ENCODE assay signal across 8 mouse cellular contexts in the genomic region with DNA sequence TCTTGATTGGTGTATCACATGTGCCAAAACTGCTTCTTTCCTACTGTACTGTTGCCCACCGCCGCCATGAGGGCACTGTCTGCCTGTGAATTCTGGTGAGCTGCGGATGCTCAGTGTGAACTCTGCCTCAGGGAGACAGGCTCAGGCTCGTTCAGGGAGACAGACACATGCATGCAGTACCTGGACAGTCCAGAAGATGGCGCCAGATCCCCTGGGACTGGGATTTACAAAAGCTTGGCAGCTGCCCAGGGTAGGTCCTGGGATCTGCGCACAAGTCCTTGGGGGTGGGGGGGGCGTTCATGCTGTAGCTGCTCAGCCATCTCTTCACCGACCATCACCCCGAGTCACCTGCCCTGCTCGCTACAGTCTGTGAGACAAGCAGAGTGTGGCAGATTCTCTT.
A peak's percentile ranks its signal among the peaks of the same experiment; 100 is the strongest.
DNase-seq lines count a peak whose midpoint lies in the region; ATAC-seq and TF ChIP-seq lines count a peak whose summit lies in the region.

No protein-coding gene starts in this region.

- peak; percentile 60 for ATAC-seq in Patski
- ATAC-seq in forebrain, postnatal 0 days: peak; percentile 92
- peak; percentile 83 for ATAC-seq in hindbrain, embryonic 16.5 days
- ATAC-seq in midbrain, embryonic 11.5 days (ENCODE audit: low FRiP score): peak; percentile 58
- ATAC-seq in erythroid progenitor cell, adult 5-6 weeks (replicated peaks; ENCODE audit: low FRiP score, poor library complexity, severe bottlenecking): no peak

- H3K4me2 ChIP-seq in forebrain, postnatal 0 days (ENCODE audit: low read depth): 0 out of 2 replicates have a peak overlapping the region, but pooled peaks have one; percentile 5
- H3K4me2 ChIP-seq in hindbrain, embryonic 16.5 days (ENCODE audit: low read length): no peak overlapping the region
- H3K4me2 ChIP-seq in midbrain, embryonic 11.5 days: no peak overlapping the region

- H3K36me3 ChIP-seq in forebrain, postnatal 0 days (ENCODE audit: insufficient read depth): no peaks in the 10 kb centered on the region
- H3K36me3 ChIP-seq in hindbrain, embryonic 16.5 days (ENCODE audit: control insufficient read depth, insufficient read depth, low read length): no peaks in the 10 kb centered on the region
- no peaks in the 10 kb centered on the region for H3K36me3 ChIP-seq in midbrain, embryonic 11.5 days (ENCODE audit: control insufficient read depth, insufficient read depth, low read length)
- no peaks in the 10 kb centered on the region for H3K36me3 ChIP-seq in small intestine, adult 2 months (ENCODE audit: control insufficient read depth, insufficient read depth, low read length)

- TF ChIP-seq CTCF in Patski (IDR thresholded peaks at IDR 0.05): peak; percentile 87
- TF ChIP-seq CTCF in forebrain, postnatal 0 days (IDR thresholded peaks at IDR 0.05; ENCODE audit: low read depth): peak; percentile 97
- TF ChIP-seq CTCF in small intestine, adult 2 months (IDR thresholded peaks at IDR 0.05; ENCODE audit: extremely low read depth, insufficient read length, insufficient replicate concordance, low read depth, low read length): peak; percentile 79

- peak overlapping the region; percentile 40; the same call in 1 of the 2 replicates for H3K27ac ChIP-seq in forebrain, postnatal 0 days (ENCODE audit: low read depth, low read length)
- H3K27ac ChIP-seq in hindbrain, embryonic 16.5 days (ENCODE audit: low read depth, low read length): peak overlapping the region; percentile 44; the same call in 1 of the 2 replicates
- no peak overlapping the region for H3K27ac ChIP-seq in midbrain, embryonic 11.5 days (ENCODE audit: low read depth, low read length)
- no peak overlapping the region for H3K27ac ChIP-seq in small intestine, adult 2 months (ENCODE audit: insufficient read depth, low read depth, low read length)

- peaks cover 9% of the 10 kb centered on the region for H3K4me1 ChIP-seq in forebrain, postnatal 0 days (ENCODE audit: insufficient read depth)
- H3K4me1 ChIP-seq in hindbrain, embryonic 16.5 days (ENCODE audit: control insufficient read depth, insufficient read depth, low read depth, low read length): peaks cover 26% of the 10 kb centered on the region
- no peaks in the 10 kb centered on the region for H3K4me1 ChIP-seq in midbrain, embryonic 11.5 days (ENCODE audit: control insufficient read depth, insufficient read depth, low read length)
- peaks cover 5% of the 10 kb centered on the region for H3K4me1 ChIP-seq in small intestine, adult 2 months (ENCODE audit: control insufficient read depth, insufficient read depth, insufficient read length, low read length)

- no peak for DNase-seq in Patski (ENCODE audit: low read depth, low spot score)
- peak; percentile 72 for DNase-seq in cerebellum, adult 11-12 months
- peak; percentile 92 for DNase-seq in forebrain, postnatal 0 days
- peak; percentile 59 to 79 for DNase-seq in left cerebral cortex, adult 18-20 months (ENCODE audit: low spot score in 2 of 2)
- peak; percentile 100 for DNase-seq in midbrain, embryonic 11.5 days (ENCODE audit: low spot score, missing footprints)

- TF ChIP-seq POLR2A in small intestine, adult 2 months (IDR thresholded peaks at IDR 0.05; ENCODE audit: low read depth, low read length): no peak

- no peaks in the 10 kb centered on the region for H3K27me3 ChIP-seq in Patski
- no peaks in the 10 kb centered on the region for H3K27me3 ChIP-seq in forebrain, postnatal 0 days (ENCODE audit: insufficient read depth, low read length)
- H3K27me3 ChIP-seq in hindbrain, embryonic 16.5 days (replicated peaks; ENCODE audit: control insufficient read depth, insufficient read depth, low read length): no peaks in the 10 kb centered on the region
- no peaks in the 10 kb centered on the region for H3K27me3 ChIP-seq in midbrain, embryonic 11.5 days (ENCODE audit: control insufficient read depth, insufficient read depth, low read length)
- peaks cover 6% of the 10 kb centered on the region; the same call in 1 of the 2 replicates for H3K27me3 ChIP-seq in small intestine, adult 2 months (ENCODE audit: control insufficient read depth, insufficient read depth, low read length)

- no peaks in the 10 kb centered on the region for H3K9me3 ChIP-seq in forebrain, postnatal 0 days (ENCODE audit: low read length)
- no peaks in the 10 kb centered on the region for H3K9me3 ChIP-seq in hindbrain, embryonic 16.5 days (ENCODE audit: control insufficient read depth, low read length)
- no peaks in the 10 kb centered on the region for H3K9me3 ChIP-seq in midbrain, embryonic 11.5 days (ENCODE audit: control insufficient read depth, low read length)

- no peak overlapping the region for H3K9ac ChIP-seq in forebrain, postnatal 0 days
- H3K9ac ChIP-seq in hindbrain, embryonic 16.5 days (ENCODE audit: low read depth, low read length): no peak overlapping the region
- no peak overlapping the region for H3K9ac ChIP-seq in midbrain, embryonic 11.5 days (ENCODE audit: low read length)

- in situ Hi-C loops in Patski (cut with MboI; ENCODE audit: low pct_unique_long_range_greater_than_20kb): loop anchor here (5.0 to 10.0 kb wide), 3 partner anchors 54 to 506 kb away; no protein-coding TSS in a partner anchor

- CTCF ChIA-PET in Patski (lab: Charles Lee): interaction anchor here (0.6 to 2.2 kb wide), 8 partner anchors 15 to 333 kb away, joined by 3 to 7 read pairs (median 3); no protein-coding TSS in a partner anchor

- 8% methylated on average over 10 of the region's 10 CpGs for WGBS in forebrain, postnatal 0 days
- WGBS in hindbrain, embryonic 16.5 days: 17% methylated on average over 10 of the region's 10 CpGs
- 18% methylated on average over 10 of the region's 10 CpGs for WGBS in midbrain, embryonic 11.5 days
- 23% methylated on average over 10 of the region's 10 CpGs for WGBS in small intestine, adult 2 months

- POLR2A ChIA-PET in Patski (lab: Charles Lee): interaction anchor here (0.6 to 1.2 kb wide), 2 partner anchors 31 to 509 kb away, joined by 3 read pairs; no protein-coding TSS in a partner anchor

- no peak overlapping the region for H3K4me3 ChIP-seq in forebrain, postnatal 0 days (ENCODE audit: low read depth, low read length)
- H3K4me3 ChIP-seq in hindbrain, embryonic 16.5 days (ENCODE audit: low read length): no peak overlapping the region
- no peak overlapping the region for H3K4me3 ChIP-seq in midbrain, embryonic 11.5 days (ENCODE audit: low read depth, low read length)
- no peak overlapping the region for H3K4me3 ChIP-seq in small intestine, adult 2 months (ENCODE audit: low read depth, low read length)

Comparison
In these comparisons a context has a peak if more than half of its experiments do, and no peak if none do; other contexts are left out.
1. H3K27ac ChIP-seq: peak in forebrain, postnatal 0 days (single experiment) and hindbrain, embryonic 16.5 days (single experiment); none in midbrain, embryonic 11.5 days (single experiment) and small intestine, adult 2 months (single experiment).
2. Peak in every context shown above with its lines, with median percentiles within 50 percentile points of each other: CTCF ChIP-seq.